Mouse (Mus musculus) urinary bladder, postnatal 10 days (tissue): ENCODE data around the gene Xrra1.
"Not testable (repeated sequence)": the region's sequence is repeated elsewhere in the genome, so short reads cannot be mapped to it uniquely, and the experiment has no call there.

Source experiments
- DNase-seq: peaks from one replicate; pipeline ENCODE4 v3.0.0; 2022; ENCODE audit warnings: low spot score

The Xrra1 gene

GRCm38 (mm10) chr7:99896905-99897304 is 38.0 kb downstream of the Xrra1 start:
- no peak for DNase-seq

DNA sequence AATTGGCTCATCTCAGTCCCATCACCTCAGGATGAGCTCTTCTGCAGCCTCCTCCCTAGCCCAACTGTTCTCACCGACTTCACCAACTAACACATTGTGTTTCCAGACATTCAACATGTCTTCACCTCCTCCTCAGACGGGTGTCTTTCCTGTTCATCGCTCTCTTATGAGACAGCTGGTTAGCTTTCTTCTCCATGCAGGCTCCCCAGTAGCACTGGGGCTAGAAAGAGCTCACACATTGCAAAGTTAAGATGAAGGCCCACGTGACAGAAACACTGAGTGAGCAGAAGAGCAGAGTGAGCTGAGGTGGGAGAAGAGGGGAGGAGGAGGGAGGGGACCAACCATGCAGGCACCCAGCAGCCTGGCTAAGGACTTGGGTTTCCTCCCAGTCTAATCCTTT is 43.3 kb downstream of the Xrra1 start:
- no peak for DNase-seq

DNA sequence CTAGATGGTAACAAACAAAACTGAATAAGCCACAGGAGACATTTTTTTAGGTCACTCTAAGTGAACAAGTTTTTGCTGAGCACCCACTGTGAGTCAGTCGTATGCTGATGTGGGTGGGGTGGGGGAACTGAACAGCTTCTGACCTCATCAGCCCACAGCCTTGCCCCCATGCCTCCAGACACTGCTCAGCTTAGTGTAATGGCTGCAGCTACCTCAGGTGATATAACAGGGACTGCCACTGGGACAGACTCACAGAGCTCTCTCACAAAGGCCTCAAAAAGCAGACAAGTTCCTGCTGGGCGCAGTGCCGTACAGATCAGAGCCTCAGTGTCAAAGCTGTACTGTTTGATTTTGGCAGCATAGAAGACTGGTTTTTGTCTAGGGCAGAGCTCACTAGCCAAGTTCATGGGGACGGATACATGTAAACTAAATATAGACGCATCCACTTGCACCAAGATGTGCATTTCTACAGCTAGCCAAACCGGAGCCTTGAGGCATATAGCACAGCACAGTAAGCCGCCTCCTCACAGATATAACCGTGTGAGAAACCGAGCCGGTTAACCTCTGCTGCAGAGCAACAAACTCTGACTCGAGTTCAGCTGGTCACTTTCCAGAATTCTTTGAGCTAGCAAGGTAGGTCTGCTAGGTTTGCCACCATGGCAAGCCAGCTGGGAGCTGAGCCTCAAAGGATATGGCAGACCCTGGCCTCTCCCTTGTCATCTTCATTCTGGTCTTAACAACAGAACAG is 44.2 kb downstream of the Xrra1 start:
- DNase-seq, result no peak

- DNase-seq, result no peak
Measured at GRCm38 (mm10) chr7:99904421-99905005, 45.6 kb downstream of the Xrra1 start.

DNA sequence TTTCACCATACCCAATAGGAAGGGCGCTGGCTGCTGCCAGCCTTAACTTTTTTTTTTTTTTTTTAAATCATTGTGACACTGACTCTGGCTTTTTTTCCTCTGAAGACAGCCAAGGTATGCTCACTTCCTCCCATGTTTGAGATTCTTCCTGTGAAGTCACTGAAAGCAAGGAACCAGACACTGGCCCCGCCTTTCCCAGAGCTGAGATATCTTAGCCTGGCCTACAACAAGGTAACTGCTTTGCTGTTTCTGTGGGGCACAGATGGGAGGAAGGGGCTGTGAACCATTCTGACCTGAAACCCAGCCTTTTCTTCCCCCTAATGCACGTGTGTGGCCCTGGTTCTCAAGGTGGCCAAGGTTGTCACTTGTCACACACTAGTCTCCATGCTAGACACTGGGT is 47.4 kb downstream of the Xrra1 start:
- no peak for DNase-seq

GRCm38 (mm10) chr7:99907463-99907862 is 48.5 kb downstream of the Xrra1 start:
- no peak for DNase-seq

DNA sequence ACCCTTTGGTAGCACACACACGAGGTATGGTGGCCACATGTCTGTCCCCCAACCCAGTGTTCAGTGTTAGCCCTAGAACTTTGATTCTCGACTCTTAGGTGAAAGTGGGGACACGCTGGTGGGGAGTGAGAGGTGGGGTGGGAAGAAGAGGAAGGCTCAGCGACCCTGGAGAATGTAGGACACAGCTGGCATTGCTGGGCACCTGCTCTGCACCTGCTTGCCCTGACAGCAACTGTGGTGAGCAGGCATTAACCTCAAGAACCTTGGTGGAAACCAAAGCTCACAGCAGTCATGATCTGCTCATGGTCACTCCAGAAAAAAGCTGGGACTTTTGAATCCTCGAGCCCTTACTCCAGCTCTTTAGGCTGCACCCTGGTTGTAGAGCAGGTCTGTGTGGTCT is 52.1 kb downstream of the Xrra1 start:
- no peak for DNase-seq

DNA sequence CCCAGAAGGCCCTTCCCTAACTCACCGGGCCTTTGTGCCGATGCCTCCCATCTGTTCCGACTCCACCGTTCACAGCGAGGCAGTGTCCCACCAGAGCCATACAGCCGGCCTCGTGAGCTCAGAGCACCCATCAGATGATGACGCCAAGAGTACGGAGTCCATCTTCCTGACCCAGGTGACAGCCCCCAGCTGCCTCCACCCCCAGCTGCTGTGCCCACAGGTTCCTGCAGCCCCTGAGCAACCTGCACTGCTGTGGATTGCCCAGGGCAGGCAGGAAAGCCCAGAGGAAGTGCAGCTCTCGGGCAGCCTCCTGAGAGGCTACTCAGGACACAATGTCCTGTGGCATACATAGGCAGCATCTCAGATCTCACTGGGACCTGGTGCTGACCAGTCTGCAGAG is 55.4 kb downstream of the Xrra1 start:
- no peak for DNase-seq

DNA sequence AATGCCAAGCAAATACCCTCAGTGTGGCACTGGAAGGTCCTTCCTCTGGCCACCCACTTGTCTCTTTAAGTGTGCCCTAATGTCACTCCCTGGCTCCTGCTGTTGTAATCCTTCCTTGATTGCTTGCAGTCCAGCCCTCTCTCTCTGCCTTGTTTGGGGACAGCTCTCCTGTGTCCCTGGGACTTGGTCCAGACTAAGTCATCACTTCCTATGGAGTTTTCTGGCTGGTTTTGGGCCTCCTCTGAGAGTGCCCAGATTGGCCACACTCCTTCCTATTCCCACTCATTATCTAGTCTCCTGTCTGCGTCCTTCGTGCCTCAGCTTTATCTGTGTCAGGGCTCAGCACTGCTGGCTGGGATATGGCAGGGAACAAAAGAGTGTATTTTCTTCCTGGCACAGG is 56.6 kb downstream of the Xrra1 start:
- no peak for DNase-seq

DNA sequence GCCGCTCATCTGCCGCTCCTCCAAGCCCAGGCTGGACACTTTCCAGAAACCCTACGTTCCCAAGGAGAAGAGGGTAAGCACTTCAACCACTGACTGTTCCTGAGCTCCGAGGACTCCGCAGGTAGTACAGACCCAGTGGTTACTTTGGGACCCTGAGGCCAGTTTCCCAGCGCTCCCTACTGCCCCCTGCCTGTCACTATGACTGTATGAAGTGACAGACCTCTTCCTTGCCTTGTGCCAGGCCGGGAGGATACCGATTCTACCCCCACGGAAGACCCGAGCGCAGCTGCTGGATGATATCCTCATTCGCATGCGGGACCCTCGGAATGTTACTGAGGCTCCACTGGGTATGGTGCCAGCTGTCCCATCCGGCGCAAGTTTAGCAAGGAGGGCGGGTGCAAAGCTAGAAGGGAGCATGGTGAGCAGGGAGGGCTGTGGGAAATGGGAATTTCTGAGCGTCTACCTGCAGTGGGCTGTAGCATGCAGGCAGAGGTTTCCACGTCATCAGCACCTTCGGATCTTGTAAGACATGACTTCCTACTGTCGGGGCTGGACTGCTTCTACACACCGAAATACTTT is 57.9 kb downstream of the Xrra1 start:
- no peak for DNase-seq

- DNase-seq, result no peak
Measured at GRCm38 (mm10) chr7:99917320-99917844, 58.5 kb downstream of the Xrra1 start.

- DNase-seq, result no peak
Measured at GRCm38 (mm10) chr7:99919164-99919563, 60.2 kb downstream of the Xrra1 start.

DNA sequence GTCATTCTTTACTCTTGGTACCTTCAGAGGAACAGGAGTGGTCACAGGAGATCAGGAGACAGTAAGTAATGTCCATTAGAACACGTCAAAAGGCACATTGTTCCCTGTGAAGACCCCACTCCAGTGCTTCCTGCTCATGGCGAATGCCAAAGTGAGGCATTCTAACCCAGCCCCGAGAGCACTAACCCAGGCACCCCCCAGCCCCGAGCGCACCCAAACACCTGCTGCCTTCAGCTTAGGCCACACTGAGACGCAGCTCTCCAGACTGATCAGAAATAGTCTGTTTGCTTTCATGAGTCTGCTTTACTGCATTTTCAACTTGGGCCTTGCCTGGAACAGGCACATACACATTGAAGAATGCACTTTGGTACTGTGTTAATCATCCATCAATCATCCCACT is 61.1 kb downstream of the Xrra1 start:
- DNase-seq, result no peak

GRCm38 (mm10) chr7:99920416-99920815 is 61.5 kb downstream of the Xrra1 start:
- no peak for DNase-seq

GRCm38 (mm10) chr7:99926916-99927714 is 68.2 kb downstream of the Xrra1 start:
- no peak for DNase-seq

DNA sequence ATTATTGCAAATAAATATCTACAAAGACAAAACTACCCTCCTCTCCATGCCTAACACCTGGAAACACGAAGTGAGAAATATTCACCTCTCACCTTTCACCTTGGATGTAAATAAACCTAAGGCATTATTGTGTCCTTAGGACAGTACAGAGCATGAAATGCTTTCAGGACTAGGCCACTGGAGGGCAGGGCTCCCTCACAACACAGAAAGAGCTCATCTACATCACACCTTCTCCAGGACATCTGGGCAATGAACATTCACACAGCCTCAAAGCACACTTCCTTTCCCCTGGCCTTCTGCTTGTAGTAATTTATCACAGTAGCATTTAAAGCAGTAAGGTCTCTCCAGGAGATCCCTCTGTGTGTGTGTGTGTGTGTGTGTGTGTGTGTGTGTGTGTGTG is 76.8 kb downstream of the Xrra1 start:
- no peak for DNase-seq

DNA sequence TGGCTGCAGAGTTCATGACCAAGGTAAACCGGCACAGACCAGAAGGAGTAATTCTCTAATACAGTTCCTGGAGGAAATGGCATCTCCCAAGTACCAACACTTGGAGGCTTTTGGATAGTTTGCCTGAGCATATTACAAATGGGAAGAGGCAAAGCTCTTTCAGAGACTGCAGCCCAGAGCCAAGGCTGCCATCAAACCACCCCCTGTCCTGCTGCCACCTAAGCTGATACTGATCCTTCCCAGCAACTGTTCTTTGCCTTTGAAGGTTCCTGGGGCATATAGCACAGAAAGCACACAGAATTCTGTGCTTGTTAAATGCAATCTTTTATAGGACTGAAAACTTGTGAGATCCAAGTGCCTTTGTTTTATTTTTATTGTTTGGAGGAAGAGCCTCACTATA is 81.8 kb downstream of the Xrra1 start:
- no peak for DNase-seq

DNA sequence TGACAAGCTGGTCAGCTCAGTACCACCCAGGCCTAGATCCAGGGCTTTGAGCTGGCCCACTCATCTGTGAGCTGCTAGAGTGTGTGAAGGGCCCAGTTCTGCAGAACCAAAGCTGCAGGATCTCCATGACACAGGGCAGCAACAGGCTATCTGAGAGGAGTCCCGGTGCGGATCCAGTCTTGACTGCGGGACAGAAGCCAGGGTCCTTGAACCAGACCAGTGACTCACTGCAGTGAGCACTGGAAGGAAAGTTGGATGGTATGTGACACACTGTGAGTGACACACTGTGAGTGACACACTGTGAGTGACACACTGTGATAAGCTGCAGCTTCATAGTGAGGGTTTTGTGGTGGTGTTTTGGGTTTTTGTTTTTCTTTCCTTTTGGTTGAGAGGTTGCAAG is 85.6 kb downstream of the Xrra1 start:
- no peak for DNase-seq

DNA sequence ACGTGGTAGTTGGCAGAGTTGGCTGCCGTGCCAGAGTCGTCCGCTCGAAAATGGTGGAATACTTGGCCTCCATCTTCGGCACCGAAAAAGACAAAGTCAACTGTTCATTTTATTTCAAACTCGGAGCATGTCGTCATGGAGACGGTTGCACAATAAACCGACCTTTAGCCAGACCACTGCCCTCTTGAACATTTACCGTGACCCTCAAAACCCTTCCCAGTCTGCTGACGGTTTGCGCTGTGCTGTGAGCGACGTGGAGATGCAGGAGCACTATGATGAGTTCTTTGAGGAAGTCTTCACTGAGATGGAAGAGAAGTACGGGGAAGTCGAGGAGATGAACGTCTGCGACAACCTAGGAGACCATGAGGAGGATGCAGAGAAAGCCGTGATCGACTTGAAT is 86.1 kb downstream of the Xrra1 start:
- DNase-seq, result not testable (repeated sequence)

GRCm38 (mm10) chr7:99945939-99946338 is 87.0 kb downstream of the Xrra1 start:
- no peak for DNase-seq

GRCm38 (mm10) chr7:99946356-99946755 is 87.4 kb downstream of the Xrra1 start:
- no peak for DNase-seq

GRCm38 (mm10) chr7:99947329-99947728 is 88.4 kb downstream of the Xrra1 start:
- DNase-seq, result no peak
